Mouse (Mus musculus) cerebellum, adult 2 months (tissue): ENCODE measurements around the gene Mmrn2. TPM values are rescaled to one million over a fixed set of nuclear protein-coding genes. Genes with fewer than 3 reads are reported as not detected.
"Not testable (repeated sequence)": the region's sequence is repeated elsewhere in the genome, so short reads cannot be mapped to it uniquely, and the experiment has no call there.

Experiments used
- DNase-seq, 2 experiments: peaks; one replicate each; pipeline ENCODE4 v3.0.0; 2021
- H3K27ac ChIP-seq: fragments of 200-500 bp; 2 replicates; pipeline ENCODE4 v1.5.1; 2012; ENCODE audit warnings: low read length, control low read depth, inconsistent platforms; ENCODE audit not compliant: insufficient read depth
- H3K27me3 ChIP-seq: fragments of 200-500 bp; 2 replicates; pipeline ENCODE4 v1.6.1; 2012; ENCODE audit warnings: inconsistent platforms, mild to moderate bottlenecking, low read length, moderate library complexity; ENCODE audit not compliant: control insufficient read depth, insufficient read depth
- H3K4me1 ChIP-seq: fragments of 200-500 bp; 2 replicates; pipeline ENCODE4 v1.6.1; 2011; ENCODE audit warnings: low read length; ENCODE audit not compliant: control insufficient read depth, insufficient read depth
- H3K4me3 ChIP-seq: fragments of 200-500 bp; replicated peaks from 2 replicates; pipeline ENCODE3; 2011; ENCODE audit warnings: mild to moderate bottlenecking, low read depth, low read length, control low read depth; ENCODE audit not compliant: insufficient read depth
- CTCF ChIP-seq: fragments of 200-500 bp; IDR thresholded peaks from 2 replicates; pipeline ENCODE4 v1.5.1; 2011; ENCODE audit warnings: low read depth, mild to moderate bottlenecking, control low read depth, low read length, moderate library complexity, borderline replicate concordance; ENCODE audit not compliant: insufficient read depth
- POLR2A ChIP-seq: fragments of 200-500 bp; IDR thresholded peaks from 2 replicates; pipeline ENCODE4 v1.6.1; 2011; ENCODE audit warnings: low read length, control low read depth, borderline replicate concordance; ENCODE audit not compliant: insufficient read depth
- WGBS: fragments of 180-500 bp; shearing (Covaris S2); methylation state at CpG from one replicate; pipeline ENCODE4 v1.1.7; 2018; 5-methylcytosine and 5-hydroxymethylcytosine counted together
- polyA plus RNA-seq: library from polyadenylated mRNA; depleted of rRNA; stranded (reverse); fragments of >200 nt; gene quantifications from 2 replicates; pipeline ENCODE4 v1.2.3, GENCODE M21; 2012

Gene Mmrn2
- polyA plus RNA-seq, 1 experiment, result 3.6 TPM

- WGBS, result 88% methylated on average over 21 of the region's 21 CpGs
- Histone ChIP-seq H3K27me3 (no peaks in the 10 kb centered on the region), H3K4me1 (no peaks in the 10 kb centered on the region), H3K27ac (no peak overlapping the region), H3K4me3 (no peak overlapping the region)
- TF ChIP-seq CTCF (no peak), POLR2A (no peak)
- DNase-seq, result no peak
These were observed 23.6 kb downstream of the Mmrn2 start for GRCm38 (mm10) chr14:34398901-34399300.

GRCm38 (mm10) chr14:34399301-34399700 is 24.0 kb downstream of the Mmrn2 start:
- WGBS, result 90% methylated on average over 6 of the region's 6 CpGs
- TF ChIP-seq POLR2A (no peak), CTCF (no peak)
- Histone ChIP-seq H3K4me1 (no peaks in the 10 kb centered on the region), H3K27me3 (no peaks in the 10 kb centered on the region), H3K27ac (no peak overlapping the region), H3K4me3 (no peak overlapping the region)
- no peak for DNase-seq

- 73% methylated on average over 3 of the region's 3 CpGs for WGBS
These were observed 24.8 kb downstream of the Mmrn2 start for GRCm38 (mm10) chr14:34400021-34400420.

GRCm38 (mm10) chr14:34401135-34401534 is 25.9 kb downstream of the Mmrn2 start:
- Histone ChIP-seq H3K27ac (no peak overlapping the region), H3K4me1 (no peaks in the 10 kb centered on the region), H3K27me3 (no peaks in the 10 kb centered on the region), H3K4me3 (no peak overlapping the region)
- DNase-seq, result peak; percentile 47 to 67
- WGBS, result 44% methylated on average over 6 of the region's 6 CpGs
- TF ChIP-seq CTCF (peak; percentile 96), POLR2A (no peak)

More at GRCm38 (mm10) chr14:34400021-34400420, 24.8 kb downstream of the Mmrn2 start:
- Histone ChIP-seq H3K27me3 (no peaks in the 10 kb centered on the region), H3K27ac (no peak overlapping the region), H3K4me3 (no peak overlapping the region), H3K4me1 (no peaks in the 10 kb centered on the region)
- TF ChIP-seq POLR2A (no peak), CTCF (no peak)
- DNase-seq, result no peak

- no peak overlapping the region for H3K4me3 ChIP-seq
- H3K27ac ChIP-seq, result no peak overlapping the region
- no peak for DNase-seq
- no peaks in the 10 kb centered on the region for H3K4me1 ChIP-seq
- WGBS, result 57% methylated on average over 8 of the region's 8 CpGs
- H3K27me3 ChIP-seq, result no peaks in the 10 kb centered on the region
- TF ChIP-seq POLR2A (no peak), CTCF (no peak)
These were observed 27.6 kb downstream of the Mmrn2 start for GRCm38 (mm10) chr14:34402871-34403270.

- Histone ChIP-seq H3K4me3 (no peak overlapping the region), H3K4me1 (no peaks in the 10 kb centered on the region), H3K27me3 (no peaks in the 10 kb centered on the region), H3K27ac (no peak overlapping the region)
- 96% methylated on average over 7 of the region's 7 CpGs for WGBS
- no peak for TF ChIP-seq CTCF
- no peak for TF ChIP-seq POLR2A
- DNase-seq, result no peak
These were observed 28.2 kb downstream of the Mmrn2 start for GRCm38 (mm10) chr14:34403424-34403823.

- no peak for TF ChIP-seq POLR2A
- Histone ChIP-seq H3K27me3 (no peaks in the 10 kb centered on the region), H3K4me1 (no peaks in the 10 kb centered on the region), H3K27ac (no peak overlapping the region), H3K4me3 (no peak overlapping the region)
- WGBS, result 89% methylated on average over 6 of the region's 6 CpGs
- no peak for DNase-seq
These were observed 35.5 kb downstream of the Mmrn2 start for GRCm38 (mm10) chr14:34410716-34411115.

- TF ChIP-seq POLR2A, result no peak
- no peak for TF ChIP-seq CTCF
- no peaks in the 10 kb centered on the region for H3K27me3 ChIP-seq
- H3K4me3 ChIP-seq, result no peak overlapping the region
- 85% methylated on average over 7 of the region's 7 CpGs for WGBS
- H3K4me1 ChIP-seq, result no peaks in the 10 kb centered on the region
- DNase-seq, result no peak
- no peak overlapping the region for H3K27ac ChIP-seq
These were observed 37.1 kb downstream of the Mmrn2 start for GRCm38 (mm10) chr14:34412164-34412896.

GRCm38 (mm10) chr14:34416946-34417345 is 41.7 kb downstream of the Mmrn2 start:
- H3K27ac ChIP-seq, H3K4me1 ChIP-seq, DNase-seq, H3K27me3 ChIP-seq, H3K4me3 ChIP-seq: not testable (repeated sequence)
- WGBS, result 97% methylated on average over 4 of the region's 4 CpGs
